Mouse (Mus musculus) lung, postnatal 0 days (tissue): Measurements from ENCODE around the gene Cycs.

Experiments used
- CTCF ChIP-seq: IDR thresholded peaks from 2 replicates; pipeline ENCODE4 v1.5.1; 2016; ENCODE audit warnings: antibody characterized with exemption, mild to moderate bottlenecking
- EP300 ChIP-seq: IDR thresholded peaks from 2 replicates; pipeline ENCODE4 v1.6.1; 2016; ENCODE audit warnings: antibody characterized with exemption, mild to moderate bottlenecking, control low read depth

DNA sequence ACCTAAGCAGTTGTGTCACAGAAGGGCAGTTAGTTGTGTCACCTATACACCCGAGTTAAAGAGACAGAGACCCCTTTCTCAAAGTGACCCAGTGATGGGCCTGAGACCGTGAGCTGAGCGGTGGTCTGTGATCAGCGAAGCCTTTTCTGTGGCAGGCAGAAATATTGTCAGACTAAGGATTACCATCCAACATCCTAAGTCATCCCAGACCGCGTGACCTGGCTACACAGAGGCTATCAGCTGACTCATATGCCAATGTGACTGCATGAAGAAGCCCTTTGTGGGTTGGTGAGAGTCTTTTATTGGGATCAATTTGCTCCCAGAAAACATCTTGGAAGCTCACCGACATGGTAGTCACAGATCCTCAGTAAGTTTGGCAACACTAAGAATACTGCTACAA is 43.6 kb downstream of the Cycs start:
- TF ChIP-seq CTCF: no peak
- no peak for TF ChIP-seq EP300
